Mouse (Mus musculus): ENCODE measurements at regions not wholly inside any gene's neighbourhood (a gene's known extent, or its start where the extent isn't known, plus 50 kb on each side); places are given as distances from the start of the nearest gene placed in this dataset.

DNA sequence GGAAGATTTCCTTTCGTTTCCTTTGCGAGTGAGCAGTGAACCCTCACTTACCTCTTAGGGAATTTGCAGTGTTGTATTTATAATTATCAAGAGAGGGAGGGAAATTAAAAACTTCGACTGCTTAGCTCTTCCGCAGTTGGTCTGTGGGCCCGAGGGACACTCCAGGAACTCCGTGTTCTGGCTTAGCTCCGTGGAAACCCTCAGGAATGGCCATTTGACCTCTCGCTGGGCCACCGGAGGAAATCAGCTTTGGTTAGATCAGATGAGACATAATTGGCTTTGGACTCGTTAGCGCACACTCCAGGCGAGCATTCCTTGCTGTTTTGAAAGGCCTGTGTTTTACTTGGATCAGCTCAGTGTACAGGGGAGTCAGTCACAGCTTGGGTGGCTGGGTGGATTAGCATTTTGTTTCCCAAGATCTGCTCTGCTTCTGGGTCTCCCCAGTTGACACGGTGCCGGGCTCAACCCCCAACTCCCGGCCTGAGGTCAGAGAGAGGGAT lies 74.9 kb upstream of the Shisa3 start:
- peak overlapping the region; percentile 53 for H3K4me2 ChIP-seq (ENCODE audit: low read depth, low read length, severe bottlenecking)
- no peaks in the 10 kb centered on the region for H3K9me3 ChIP-seq (ENCODE audit: control insufficient read depth, low read length)
- 0 out of 2 replicates have a peak overlapping the region, but pooled peaks have one; percentile 1 for H3K9ac ChIP-seq (ENCODE audit: low read length)
- no peak overlapping the region for H3K27ac ChIP-seq (ENCODE audit: low read depth, low read length)
- WGBS = 11% methylated on average over 15 of the region's 15 CpGs
- H3K27me3 ChIP-seq (ENCODE audit: control insufficient read depth, insufficient read depth, low read length) = peaks cover 2% of the 10 kb centered on the region; the same call in 1 of the 2 replicates
- H3K4me3 ChIP-seq (ENCODE audit: low read depth, low read length) = peak overlapping the region; percentile 3; the same call in 1 of the 2 replicates
- DNase-seq (ENCODE audit: low spot score) = peak; percentile 56
- ATAC-seq (replicated peaks; ENCODE audit: low FRiP score) = peak; percentile 67
- H3K4me1 ChIP-seq (replicated peaks; ENCODE audit: control insufficient read depth, insufficient read depth, low read length) = peaks cover 5% of the 10 kb centered on the region
- H3K36me3 ChIP-seq (ENCODE audit: control insufficient read depth, insufficient read depth, low read length) = no peaks in the 10 kb centered on the region

DNA sequence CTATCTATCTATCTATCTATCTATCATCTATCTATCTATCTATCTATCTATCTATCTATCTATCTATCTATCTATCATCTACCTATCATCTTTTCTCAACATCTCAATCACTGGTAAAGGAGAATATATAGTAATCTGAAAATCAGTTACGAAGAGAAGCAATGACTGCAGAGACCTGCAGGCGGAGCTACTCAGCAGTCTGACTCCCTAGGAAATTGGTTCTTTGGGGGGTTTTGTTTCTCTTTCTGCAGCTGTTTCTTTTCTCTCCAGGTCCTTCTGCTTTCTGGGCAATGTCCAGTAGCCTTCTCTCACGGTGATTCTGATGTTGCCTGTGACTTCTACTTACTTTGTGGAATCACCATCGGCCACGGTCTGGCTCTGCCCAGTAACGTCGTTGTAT lies 73.6 kb upstream of the Shisa3 start:
- ATAC-seq (replicated peaks; ENCODE audit: low FRiP score) = no peak
- no peak for DNase-seq (ENCODE audit: low spot score)
- WGBS = 82% methylated on average over 7 of the region's 7 CpGs

DNA sequence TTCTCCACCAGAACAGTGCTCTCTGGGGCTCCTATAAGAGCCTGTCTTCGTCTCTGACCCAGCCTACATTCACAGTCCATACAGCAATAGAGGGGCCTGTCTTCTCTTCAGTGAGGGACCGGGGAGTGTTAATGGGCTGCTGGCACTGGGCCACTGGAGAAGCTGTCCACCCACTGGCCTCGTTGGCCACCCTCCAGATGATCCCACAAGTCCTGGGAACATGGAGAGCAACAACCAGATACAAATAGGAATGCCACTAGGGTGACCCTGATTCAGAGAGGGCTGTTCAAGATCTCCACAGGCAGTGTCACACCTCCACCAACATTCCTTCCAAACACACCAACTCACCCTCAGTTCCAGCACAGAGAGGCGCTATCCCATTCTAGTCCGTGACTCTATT lies 69.7 kb upstream of the Shisa3 start:
- no peak for ATAC-seq (replicated peaks; ENCODE audit: low FRiP score)
- Histone ChIP-seq H3K36me3 (ENCODE audit: control insufficient read depth, insufficient read depth, low read length) (no peaks in the 10 kb centered on the region), H3K4me1 (replicated peaks; ENCODE audit: control insufficient read depth, insufficient read depth, low read length) (peaks cover 2% of the 10 kb centered on the region), H3K9me3 (ENCODE audit: control insufficient read depth, low read length) (no peaks in the 10 kb centered on the region), H3K4me3 (ENCODE audit: low read depth, low read length) (no peak overlapping the region), H3K4me2 (ENCODE audit: low read depth, low read length, severe bottlenecking) (no peak overlapping the region), H3K27me3 (ENCODE audit: control insufficient read depth, insufficient read depth, low read length) (peaks cover 2% of the 10 kb centered on the region; the same call in 1 of the 2 replicates), H3K9ac (ENCODE audit: low read length) (no peak overlapping the region), H3K27ac (ENCODE audit: low read depth, low read length) (no peak overlapping the region)
- WGBS = 87% methylated on average over 5 of the region's 5 CpGs
- DNase-seq (ENCODE audit: low spot score) = no peak

More for the DNA sequence above, 73.6 kb upstream of the Shisa3 start:
- Histone ChIP-seq H3K4me3 (ENCODE audit: low read depth, low read length) (no peak overlapping the region), H3K27me3 (ENCODE audit: control insufficient read depth, insufficient read depth, low read length) (peaks cover 2% of the 10 kb centered on the region; the same call in 1 of the 2 replicates), H3K9me3 (ENCODE audit: control insufficient read depth, low read length) (no peaks in the 10 kb centered on the region), H3K4me2 (ENCODE audit: low read depth, low read length, severe bottlenecking) (no peak overlapping the region), H3K27ac (ENCODE audit: low read depth, low read length) (no peak overlapping the region), H3K36me3 (ENCODE audit: control insufficient read depth, insufficient read depth, low read length) (no peaks in the 10 kb centered on the region), H3K9ac (ENCODE audit: low read length) (no peak overlapping the region), H3K4me1 (replicated peaks; ENCODE audit: control insufficient read depth, insufficient read depth, low read length) (peaks cover 5% of the 10 kb centered on the region)

DNA sequence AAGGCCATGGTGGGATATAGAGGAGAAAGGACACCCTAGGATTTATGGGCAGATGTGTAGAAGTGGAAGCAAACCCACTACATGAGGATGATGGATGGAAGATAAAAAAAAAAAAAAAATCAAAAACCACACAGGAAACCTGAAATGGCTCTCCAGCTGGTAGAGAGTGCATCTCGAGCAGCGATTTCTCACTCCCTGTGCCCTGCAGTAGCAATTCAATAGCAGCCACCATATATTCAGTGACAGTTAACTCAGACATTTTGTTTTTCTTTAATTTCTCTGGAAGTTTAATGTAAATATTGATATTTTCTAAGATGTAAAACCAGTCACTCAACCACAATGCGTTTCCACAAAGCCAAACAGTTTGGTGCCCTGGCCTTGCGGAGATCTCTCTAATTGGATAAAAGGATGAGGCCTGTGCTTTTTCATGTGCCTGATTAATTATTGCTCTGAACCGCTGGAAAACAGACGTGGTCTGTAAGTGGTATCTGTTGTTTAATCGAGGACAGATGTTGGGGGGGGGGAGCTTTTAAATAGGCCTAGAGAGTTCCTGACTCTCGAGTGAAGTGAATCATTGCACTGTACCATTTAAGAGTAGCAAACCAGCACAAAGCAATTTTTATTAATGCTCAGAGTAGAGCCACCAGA lies 68.0 kb upstream of the Shisa3 start:
- Histone ChIP-seq H3K36me3 (ENCODE audit: control insufficient read depth, insufficient read depth, low read length) (no peaks in the 10 kb centered on the region), H3K27me3 (ENCODE audit: control insufficient read depth, insufficient read depth, low read length) (no peaks in the 10 kb centered on the region), H3K4me1 (replicated peaks; ENCODE audit: control insufficient read depth, insufficient read depth, low read length) (no peaks in the 10 kb centered on the region), H3K9ac (ENCODE audit: low read length) (no peak overlapping the region), H3K9me3 (ENCODE audit: control insufficient read depth, low read length) (no peaks in the 10 kb centered on the region), H3K4me3 (ENCODE audit: low read depth, low read length) (no peak overlapping the region), H3K27ac (ENCODE audit: low read depth, low read length) (no peak overlapping the region), H3K4me2 (ENCODE audit: low read depth, low read length, severe bottlenecking) (no peak overlapping the region)
- 73% methylated on average over 8 of the region's 8 CpGs for WGBS
- DNase-seq (ENCODE audit: low spot score) (no peak), ATAC-seq (replicated peaks; ENCODE audit: low FRiP score) (no peak)

DNA sequence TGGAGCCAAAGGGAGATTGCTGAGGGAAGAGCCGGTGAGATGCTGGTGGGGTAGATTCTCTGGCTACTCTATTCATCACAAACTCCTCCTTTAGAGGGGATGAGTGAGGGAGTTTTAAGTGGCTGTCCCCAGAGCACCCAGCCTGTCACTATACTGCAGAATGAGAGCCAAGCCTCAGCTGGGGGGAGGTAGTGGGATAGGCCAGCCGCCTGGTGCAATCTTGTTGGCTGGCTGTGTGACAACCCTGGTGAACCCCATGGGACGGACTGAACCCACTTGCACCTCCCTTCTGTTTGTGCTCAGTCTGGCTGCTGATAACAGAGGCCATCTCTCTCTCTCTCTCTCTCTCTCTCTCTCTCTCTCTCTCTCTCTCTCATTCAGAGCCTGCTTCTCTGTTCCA lies 65.8 kb upstream of the Shisa3 start:
- H3K4me3 ChIP-seq (ENCODE audit: low read depth, low read length) = no peak overlapping the region
- no peak overlapping the region for H3K27ac ChIP-seq (ENCODE audit: low read depth, low read length)
- no peaks in the 10 kb centered on the region for H3K36me3 ChIP-seq (ENCODE audit: control insufficient read depth, insufficient read depth, low read length)
- no peaks in the 10 kb centered on the region for H3K27me3 ChIP-seq (ENCODE audit: control insufficient read depth, insufficient read depth, low read length)
- DNase-seq (ENCODE audit: low spot score) = no peak
- no peak overlapping the region for H3K9ac ChIP-seq (ENCODE audit: low read length)
- ATAC-seq (replicated peaks; ENCODE audit: low FRiP score) = no peak
- no peak overlapping the region for H3K4me2 ChIP-seq (ENCODE audit: low read depth, low read length, severe bottlenecking)
- H3K4me1 ChIP-seq (replicated peaks; ENCODE audit: control insufficient read depth, insufficient read depth, low read length) = no peaks in the 10 kb centered on the region
- WGBS = 79% methylated on average over 3 of the region's 3 CpGs
- H3K9me3 ChIP-seq (ENCODE audit: control insufficient read depth, low read length) = no peaks in the 10 kb centered on the region

DNA sequence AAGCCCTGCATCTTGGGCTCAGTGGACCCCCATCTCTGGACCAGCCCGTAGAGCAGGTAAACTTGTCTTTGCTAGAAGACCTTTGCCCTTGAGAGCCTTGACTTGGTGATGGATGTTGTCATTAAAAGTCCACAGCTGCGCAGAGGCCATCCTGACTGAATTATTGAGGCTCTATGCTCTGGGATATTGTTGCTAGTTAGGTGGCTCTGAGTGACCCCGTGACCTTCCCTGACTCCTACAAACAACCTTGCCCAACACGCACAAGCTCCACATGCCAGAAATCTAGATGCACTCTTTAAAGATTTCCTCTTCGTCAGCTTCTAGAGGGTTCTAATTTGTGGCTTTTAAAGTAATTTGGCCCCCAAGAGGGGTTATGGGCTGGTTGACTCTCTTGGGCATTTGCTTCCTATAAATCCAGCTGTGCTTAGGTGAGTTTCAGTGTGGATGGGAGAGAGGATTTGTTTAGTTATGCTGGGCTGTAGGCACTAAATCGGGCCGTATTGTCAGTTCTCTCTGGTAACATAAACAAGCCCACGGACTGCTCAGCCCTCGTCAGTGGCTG lies 63.6 kb upstream of the Shisa3 start:
- H3K9me3 ChIP-seq (ENCODE audit: control insufficient read depth, low read length) = no peaks in the 10 kb centered on the region
- no peak overlapping the region for H3K4me3 ChIP-seq (ENCODE audit: low read depth, low read length)
- no peaks in the 10 kb centered on the region for H3K36me3 ChIP-seq (ENCODE audit: control insufficient read depth, insufficient read depth, low read length)
- no peak overlapping the region for H3K27ac ChIP-seq (ENCODE audit: low read depth, low read length)
- H3K27me3 ChIP-seq (ENCODE audit: control insufficient read depth, insufficient read depth, low read length) = no peaks in the 10 kb centered on the region
- H3K9ac ChIP-seq (ENCODE audit: low read length) = no peak overlapping the region
- no peak for DNase-seq (ENCODE audit: low spot score)
- H3K4me2 ChIP-seq (ENCODE audit: low read depth, low read length, severe bottlenecking) = no peak overlapping the region
- 85% methylated on average over 9 of the region's 9 CpGs for WGBS
- no peak for ATAC-seq (replicated peaks; ENCODE audit: low FRiP score)
- no peaks in the 10 kb centered on the region for H3K4me1 ChIP-seq (replicated peaks; ENCODE audit: control insufficient read depth, insufficient read depth, low read length)

DNA sequence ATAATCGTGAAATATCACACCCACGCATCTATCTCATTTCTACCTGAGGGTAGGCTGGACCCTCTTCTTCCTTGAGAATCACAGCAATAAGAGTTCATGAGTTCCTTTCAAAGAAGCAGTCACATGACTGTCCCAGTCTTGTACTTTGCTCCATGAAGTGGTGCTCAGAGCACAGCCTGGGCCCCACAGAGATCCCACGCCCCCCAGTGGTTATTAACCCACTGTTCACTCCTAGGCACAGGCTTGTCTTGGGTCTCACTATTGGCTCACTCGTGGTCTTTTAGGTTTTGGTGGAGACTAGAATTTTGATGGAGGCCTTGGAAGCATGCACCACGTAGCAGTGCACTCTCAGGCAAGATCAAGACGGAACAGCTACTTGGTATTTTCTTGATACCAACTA lies 57.4 kb upstream of the Shisa3 start:
- no peaks in the 10 kb centered on the region for H3K36me3 ChIP-seq (ENCODE audit: control insufficient read depth, insufficient read depth, low read length)
- no peak overlapping the region for H3K27ac ChIP-seq (ENCODE audit: low read depth, low read length)
- H3K9me3 ChIP-seq (ENCODE audit: control insufficient read depth, low read length) = no peaks in the 10 kb centered on the region
- no peak overlapping the region for H3K4me2 ChIP-seq (ENCODE audit: low read depth, low read length, severe bottlenecking)
- H3K4me1 ChIP-seq (replicated peaks; ENCODE audit: control insufficient read depth, insufficient read depth, low read length) = no peaks in the 10 kb centered on the region
- H3K27me3 ChIP-seq (ENCODE audit: control insufficient read depth, insufficient read depth, low read length) = no peaks in the 10 kb centered on the region
- DNase-seq (ENCODE audit: low spot score) = no peak
- 90% methylated on average over 6 of the region's 6 CpGs for WGBS
- no peak for ATAC-seq (replicated peaks; ENCODE audit: low FRiP score)
- H3K9ac ChIP-seq (ENCODE audit: low read length) = no peak overlapping the region
- no peak overlapping the region for H3K4me3 ChIP-seq (ENCODE audit: low read depth, low read length)

DNA sequence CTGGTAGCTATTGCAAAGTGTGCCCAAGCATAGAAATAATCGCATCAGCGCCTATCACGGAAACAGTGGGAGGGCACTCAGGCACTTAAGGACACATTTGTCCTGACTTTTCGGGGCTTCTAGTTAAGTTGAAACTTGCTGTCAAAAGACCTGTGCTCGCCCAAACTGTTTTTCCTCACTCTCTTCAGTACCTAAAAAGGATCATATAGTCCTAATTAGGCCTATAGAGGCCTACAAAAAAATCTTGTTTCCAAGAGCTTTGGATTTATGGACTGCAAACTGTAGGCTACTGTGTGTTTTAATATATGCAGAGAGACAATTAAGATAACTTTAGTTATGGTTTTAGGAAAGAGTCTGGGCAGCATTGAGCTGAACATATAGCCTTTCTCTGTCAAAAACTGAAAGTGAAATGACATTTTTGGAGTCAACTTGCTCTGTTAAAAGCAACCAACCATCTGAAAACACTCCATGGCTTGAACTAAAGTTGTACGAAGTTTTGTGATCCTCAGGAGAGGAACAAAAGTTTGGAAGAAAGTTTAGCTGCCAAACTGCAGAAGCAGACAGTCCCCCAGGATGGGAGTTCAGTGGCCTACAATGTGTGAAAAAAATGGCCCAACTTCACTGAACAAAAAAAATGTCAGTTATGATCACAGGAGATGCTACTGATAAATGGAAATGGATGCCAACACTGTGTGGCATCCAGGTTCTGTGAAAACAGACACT lies 55.9 kb upstream of the Shisa3 start:
- Histone ChIP-seq H3K4me3 (ENCODE audit: low read depth, low read length) (no peak overlapping the region), H3K36me3 (ENCODE audit: control insufficient read depth, insufficient read depth, low read length) (no peaks in the 10 kb centered on the region), H3K9me3 (ENCODE audit: control insufficient read depth, low read length) (no peaks in the 10 kb centered on the region), H3K27me3 (ENCODE audit: control insufficient read depth, insufficient read depth, low read length) (no peaks in the 10 kb centered on the region), H3K4me2 (ENCODE audit: low read depth, low read length, severe bottlenecking) (no peak overlapping the region), H3K27ac (ENCODE audit: low read depth, low read length) (no peak overlapping the region), H3K4me1 (replicated peaks; ENCODE audit: control insufficient read depth, insufficient read depth, low read length) (no peaks in the 10 kb centered on the region), H3K9ac (ENCODE audit: low read length) (no peak overlapping the region)
- 85% methylated on average over 6 of the region's 6 CpGs for WGBS
- no peak for ATAC-seq (replicated peaks; ENCODE audit: low FRiP score)
- DNase-seq (ENCODE audit: low spot score) = no peak

Measured in forebrain, embryonic 11.5 days (tissue).